Mouse (Mus musculus) bone marrow macrophage, adult 2 months (primary cell): Measurements from ENCODE around the gene Mbd3.

Experiments used
- CTCF ChIP-seq: IDR thresholded peaks from 2 replicates; pipeline ENCODE4 v1.5.1; 2012; ENCODE audit warnings: low read depth, mild to moderate bottlenecking, low read length, moderate library complexity
- POLR2A ChIP-seq: IDR thresholded peaks from 2 replicates; pipeline ENCODE4 v1.6.1; 2012; ENCODE audit warnings: mild to moderate bottlenecking, low read depth, low read length, borderline replicate concordance

DNA sequence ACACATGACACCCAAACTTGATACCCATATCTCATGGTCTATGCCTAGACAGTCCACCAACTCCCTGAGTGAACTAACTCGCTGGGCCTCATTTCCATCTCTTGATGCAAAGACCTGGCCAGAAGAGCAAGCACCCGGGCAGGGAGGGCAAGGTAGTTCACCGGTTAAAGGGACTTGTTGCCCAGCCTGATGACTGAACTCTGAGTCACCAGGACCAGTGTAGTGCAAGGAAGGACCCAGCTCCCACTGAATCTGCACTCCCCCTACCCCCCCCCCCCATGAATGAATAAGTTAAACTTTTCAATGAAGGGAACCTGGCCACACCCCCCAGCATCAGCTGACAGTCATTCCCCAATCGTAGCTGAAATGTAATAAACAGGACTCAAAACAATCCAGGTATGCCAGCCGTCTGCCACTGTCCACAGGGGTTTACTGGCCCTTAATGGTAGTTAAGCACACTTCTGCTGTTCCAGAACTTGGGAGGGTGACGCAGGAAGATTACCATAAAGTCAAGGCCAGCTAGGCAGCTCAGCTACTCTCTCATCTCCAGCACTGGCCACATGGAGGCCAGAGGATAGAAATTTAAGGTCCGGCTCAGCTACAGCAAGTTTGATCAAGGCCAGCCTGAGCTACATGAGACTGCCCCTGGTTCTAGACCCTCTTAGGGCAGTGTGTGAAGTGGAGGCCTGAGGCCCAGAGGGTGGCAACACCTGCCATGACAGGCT is 16.5 kb downstream of the Mbd3 start:
- TF ChIP-seq POLR2A: no peak
- no peak for TF ChIP-seq CTCF
